Mouse (Mus musculus): ENCODE measurements around the gene Rasl11a. TPM values are rescaled to one million over a fixed set of nuclear protein-coding genes. Genes with fewer than 3 reads are reported as not detected.

The Rasl11a gene
- polyA plus RNA-seq (2016; fragmentation: Nextera tagmentation; extraction: Ambion mirVana), result 37.4 and 39.5 TPM in 2 replicates

DNA sequence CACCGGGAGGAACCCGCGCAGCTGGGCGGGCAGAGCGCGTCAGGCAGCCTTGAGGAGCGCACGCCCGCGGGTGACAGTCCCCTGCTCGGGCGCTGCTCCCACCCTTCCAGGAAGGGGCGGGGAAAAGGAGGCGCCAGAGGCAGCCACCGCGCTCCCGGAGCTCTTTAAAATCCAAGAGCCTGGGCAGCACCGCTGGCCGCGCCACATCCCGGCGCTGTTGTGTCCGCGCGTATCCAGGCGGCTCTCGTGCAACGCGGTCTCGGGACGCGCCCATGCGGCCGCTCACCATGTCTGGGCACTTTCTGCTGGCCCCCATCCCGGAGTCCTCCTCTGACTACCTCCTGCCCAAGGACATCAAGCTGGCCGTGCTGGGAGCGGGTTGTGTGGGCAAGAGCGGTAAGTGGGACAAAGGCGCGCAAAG lies at the start of gene Rasl11a:
Gene Rasl11a (plus strand): TSS at position 127 of the 421 bp plus-strand sequence.
- peak within 1 kb of the TSS; percentile 94 for H3K27ac ChIP-seq
- peak; percentile 86 for DNase-seq (ENCODE audit: extremely low spot score, low spot score)
- H3K27me3 ChIP-seq (ENCODE audit: poor library complexity, severe bottlenecking), result no peaks in the 10 kb centered on the region
- WGBS, result under 1% methylated on average over 40 of the region's 40 CpGs
- H3K4me3 ChIP-seq, result peak within 1 kb of the TSS; percentile 86
- peaks cover 28% of the 10 kb centered on the region for H3K36me3 ChIP-seq (replicated peaks)
- H3K9me3 ChIP-seq, result no peaks in the 10 kb centered on the region
- peaks cover 27% of the 10 kb centered on the region for H3K4me1 ChIP-seq

DNA sequence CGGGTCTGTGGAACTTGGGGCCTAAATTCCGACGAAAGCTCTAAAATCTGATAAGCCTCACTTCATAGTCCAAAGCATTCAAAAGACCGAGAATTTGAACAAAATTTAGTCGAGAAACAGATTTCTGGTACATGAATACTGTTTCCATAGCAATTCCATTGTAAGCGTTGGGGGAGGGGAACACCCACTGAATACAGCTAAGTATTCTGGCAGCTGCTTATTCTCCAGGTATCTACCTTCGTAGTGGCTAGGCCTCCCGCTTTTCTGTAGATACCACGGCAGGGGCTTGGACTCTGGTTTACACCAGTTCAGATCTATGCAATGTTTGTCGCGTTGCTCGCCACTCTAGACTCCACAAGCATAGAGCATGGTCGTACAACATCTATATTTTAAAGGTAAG lies 49.1 kb upstream of the Rasl11a start:
- no peak overlapping the region for H3K4me3 ChIP-seq
- no peak for DNase-seq (ENCODE audit: extremely low spot score, low spot score)
- H3K36me3 ChIP-seq (replicated peaks), result no peaks in the 10 kb centered on the region
- H3K27me3 ChIP-seq (ENCODE audit: poor library complexity, severe bottlenecking), result no peaks in the 10 kb centered on the region
- H3K4me1 ChIP-seq, result peaks cover 37% of the 10 kb centered on the region
- no peaks in the 10 kb centered on the region for H3K9me3 ChIP-seq
- H3K27ac ChIP-seq, result no peak overlapping the region
- WGBS, result 72% methylated on average over 13 of the region's 13 CpGs

- H3K4me1 ChIP-seq, result peaks cover 16% of the 10 kb centered on the region
- no peaks in the 10 kb centered on the region for H3K36me3 ChIP-seq (replicated peaks)
- no peak for DNase-seq (ENCODE audit: extremely low spot score, low spot score)
- H3K27me3 ChIP-seq (ENCODE audit: poor library complexity, severe bottlenecking), result no peaks in the 10 kb centered on the region
- peaks cover 12% of the 10 kb centered on the region; the same call in 1 of the 2 replicates for H3K9me3 ChIP-seq
- 76% methylated on average over 9 of the region's 9 CpGs for WGBS
- no peak overlapping the region for H3K27ac ChIP-seq
- H3K4me3 ChIP-seq, result no peak overlapping the region
Observed at GRCm38 (mm10) chr5:146798031-146798430, 46.8 kb upstream of the Rasl11a start.

- WGBS, result 86% methylated on average over 8 of the region's 8 CpGs
- H3K27ac ChIP-seq, result no peak overlapping the region
- no peaks in the 10 kb centered on the region for H3K27me3 ChIP-seq (ENCODE audit: poor library complexity, severe bottlenecking)
- DNase-seq (ENCODE audit: extremely low spot score, low spot score), result no peak
- no peak overlapping the region for H3K4me3 ChIP-seq
- H3K4me1 ChIP-seq, result no peaks in the 10 kb centered on the region
- peaks cover 12% of the 10 kb centered on the region; the same call in 1 of the 2 replicates for H3K9me3 ChIP-seq
- no peaks in the 10 kb centered on the region for H3K36me3 ChIP-seq (replicated peaks)
Observed at GRCm38 (mm10) chr5:146806004-146806430, 38.9 kb upstream of the Rasl11a start.

GRCm38 (mm10) chr5:146809951-146810350 lies 34.9 kb upstream of the Rasl11a start:
- H3K9me3 ChIP-seq, result no peaks in the 10 kb centered on the region
- no peak for DNase-seq (ENCODE audit: extremely low spot score, low spot score)
- no peak overlapping the region for H3K27ac ChIP-seq
- H3K4me3 ChIP-seq, result no peak overlapping the region
- H3K36me3 ChIP-seq (replicated peaks), result no peaks in the 10 kb centered on the region
- WGBS, result 80% methylated on average over 5 of the region's 5 CpGs
- no peaks in the 10 kb centered on the region for H3K4me1 ChIP-seq
- H3K27me3 ChIP-seq (ENCODE audit: poor library complexity, severe bottlenecking), result no peaks in the 10 kb centered on the region

DNA sequence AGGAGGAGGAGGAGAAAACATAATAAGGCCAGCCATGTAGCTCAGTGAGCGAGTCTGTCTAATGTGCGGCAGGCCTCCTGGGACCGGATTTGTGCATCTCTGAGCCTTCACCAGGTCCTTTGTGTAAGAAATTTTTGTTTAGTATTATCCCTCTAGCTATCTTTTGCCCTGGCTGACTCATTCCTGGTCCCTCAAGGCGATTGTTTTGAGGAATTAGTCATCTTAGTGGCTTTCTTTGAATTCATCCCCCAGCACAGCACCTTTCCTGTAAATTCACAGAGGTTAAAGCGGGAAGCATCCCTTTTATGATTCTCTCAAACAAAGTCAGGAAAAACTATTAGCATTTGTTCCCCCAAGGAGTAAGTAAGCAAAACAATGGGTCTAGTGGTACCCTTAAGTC lies 32.0 kb upstream of the Rasl11a start:
- Histone ChIP-seq H3K27me3 (ENCODE audit: poor library complexity, severe bottlenecking) (no peaks in the 10 kb centered on the region), H3K27ac (no peak overlapping the region), H3K4me3 (no peak overlapping the region), H3K4me1 (no peaks in the 10 kb centered on the region), H3K9me3 (no peaks in the 10 kb centered on the region), H3K36me3 (replicated peaks) (no peaks in the 10 kb centered on the region)
- no peak for DNase-seq (ENCODE audit: extremely low spot score, low spot score)
- WGBS, result 90% methylated on average over 5 of the region's 5 CpGs

DNA sequence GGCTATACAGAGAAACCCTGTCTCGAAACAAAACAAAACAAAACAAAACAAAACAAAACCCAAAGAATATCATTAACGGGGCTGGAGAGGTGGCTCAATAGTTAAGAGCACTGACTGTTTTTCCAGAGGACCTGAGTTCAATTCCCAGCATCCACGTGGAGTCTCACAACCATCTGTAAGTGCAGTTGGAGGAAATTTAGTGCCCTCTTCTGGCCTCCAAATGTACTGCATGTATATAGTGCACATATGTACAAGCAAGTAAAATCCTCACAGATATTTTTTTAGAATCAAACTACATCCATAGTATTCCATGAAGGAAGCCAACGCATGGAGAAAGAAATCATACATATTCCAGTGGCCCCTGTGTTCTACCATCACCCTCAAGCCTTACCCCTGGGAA lies 31.4 kb upstream of the Rasl11a start:
- Histone ChIP-seq H3K9me3 (no peaks in the 10 kb centered on the region), H3K27me3 (ENCODE audit: poor library complexity, severe bottlenecking) (no peaks in the 10 kb centered on the region), H3K4me1 (no peaks in the 10 kb centered on the region), H3K4me3 (no peak overlapping the region), H3K36me3 (replicated peaks) (no peaks in the 10 kb centered on the region), H3K27ac (no peak overlapping the region)
- DNase-seq (ENCODE audit: extremely low spot score, low spot score), result no peak
- 90% methylated on average over 4 of the region's 4 CpGs for WGBS

GRCm38 (mm10) chr5:146815394-146815793 lies 29.5 kb upstream of the Rasl11a start:
- no peak for DNase-seq (ENCODE audit: extremely low spot score, low spot score)
- Histone ChIP-seq H3K4me3 (no peak overlapping the region), H3K4me1 (no peaks in the 10 kb centered on the region), H3K36me3 (replicated peaks) (no peaks in the 10 kb centered on the region), H3K27ac (no peak overlapping the region), H3K27me3 (ENCODE audit: poor library complexity, severe bottlenecking) (no peaks in the 10 kb centered on the region), H3K9me3 (no peaks in the 10 kb centered on the region)
- 93% methylated on average over 4 of the region's 4 CpGs for WGBS

DNA sequence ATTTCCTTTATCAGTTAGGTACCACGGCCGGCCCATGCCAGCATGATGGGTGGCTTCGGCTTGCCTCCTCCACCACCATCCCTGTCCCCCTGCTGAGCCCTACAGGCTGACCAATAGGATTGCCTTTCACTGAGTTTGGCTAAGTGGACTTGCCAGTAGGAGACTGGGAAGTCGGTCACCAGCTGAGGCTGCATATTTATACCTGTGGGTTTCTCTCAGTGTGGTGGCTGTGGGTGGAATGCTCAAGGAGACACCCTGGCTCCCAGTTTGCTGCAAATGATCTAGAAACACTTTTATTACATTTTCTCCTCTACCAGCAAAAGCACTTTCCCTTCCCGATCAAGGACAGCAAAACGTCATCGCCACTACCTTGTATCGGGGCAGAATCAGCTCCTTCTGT lies 27.3 kb upstream of the Rasl11a start:
- Histone ChIP-seq H3K36me3 (replicated peaks) (no peaks in the 10 kb centered on the region), H3K9me3 (no peaks in the 10 kb centered on the region), H3K27ac (no peak overlapping the region), H3K4me3 (no peak overlapping the region), H3K27me3 (ENCODE audit: poor library complexity, severe bottlenecking) (no peaks in the 10 kb centered on the region), H3K4me1 (no peaks in the 10 kb centered on the region)
- WGBS, result 87% methylated on average over 8 of the region's 8 CpGs
- no peak for DNase-seq (ENCODE audit: extremely low spot score, low spot score)

- H3K27me3 ChIP-seq (ENCODE audit: poor library complexity, severe bottlenecking), result no peaks in the 10 kb centered on the region
- H3K4me1 ChIP-seq, result no peaks in the 10 kb centered on the region
- WGBS, result 90% methylated on average over 8 of the region's 8 CpGs
- H3K27ac ChIP-seq, result no peak overlapping the region
- H3K9me3 ChIP-seq, result no peaks in the 10 kb centered on the region
- DNase-seq (ENCODE audit: extremely low spot score, low spot score), result no peak
- no peak overlapping the region for H3K4me3 ChIP-seq
- no peaks in the 10 kb centered on the region for H3K36me3 ChIP-seq (replicated peaks)
Observed at GRCm38 (mm10) chr5:146818906-146819623, 25.8 kb upstream of the Rasl11a start.

DNA sequence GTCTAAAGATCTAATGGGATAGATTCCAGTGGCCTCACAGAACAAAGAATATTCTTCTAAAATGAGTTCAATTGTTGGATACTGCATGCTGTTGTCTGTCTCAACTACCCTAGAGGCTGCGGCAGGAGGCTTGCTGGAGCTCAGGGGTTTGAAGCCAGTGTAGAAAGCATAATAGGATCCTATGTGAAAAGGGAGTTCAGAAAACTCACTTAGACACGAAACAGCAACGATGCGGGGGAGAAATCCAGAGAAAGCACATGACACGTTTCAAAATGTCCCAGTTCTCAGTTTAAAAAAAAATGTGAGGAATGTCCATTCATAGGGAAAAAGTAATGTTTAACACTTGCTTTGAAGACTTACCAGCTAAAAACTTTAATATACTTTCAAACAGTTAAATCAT lies 21.9 kb upstream of the Rasl11a start:
- DNase-seq (ENCODE audit: extremely low spot score, low spot score), result no peak
- H3K4me3 ChIP-seq, result no peak overlapping the region
- H3K36me3 ChIP-seq (replicated peaks), result no peaks in the 10 kb centered on the region
- H3K27ac ChIP-seq, result no peak overlapping the region
- H3K4me1 ChIP-seq, result peaks cover 7% of the 10 kb centered on the region
- no peaks in the 10 kb centered on the region for H3K9me3 ChIP-seq
- 91% methylated on average over 5 of the region's 5 CpGs for WGBS
- no peaks in the 10 kb centered on the region for H3K27me3 ChIP-seq (ENCODE audit: poor library complexity, severe bottlenecking)

GRCm38 (mm10) chr5:146829528-146829927 lies 15.3 kb upstream of the Rasl11a start:
- WGBS, result 57% methylated on average over 8 of the region's 8 CpGs

GRCm38 (mm10) chr5:146832435-146832768 lies 12.5 kb upstream of the Rasl11a start:
- H3K27ac ChIP-seq, result peak overlapping the region; percentile 100
- peaks cover 24% of the 10 kb centered on the region for H3K4me1 ChIP-seq
- no peaks in the 10 kb centered on the region for H3K27me3 ChIP-seq (ENCODE audit: poor library complexity, severe bottlenecking)
- no peak for DNase-seq (ENCODE audit: extremely low spot score, low spot score)
- peak overlapping the region; percentile 87 for H3K4me3 ChIP-seq
- H3K36me3 ChIP-seq (replicated peaks), result peaks cover 37% of the 10 kb centered on the region
- WGBS, result 56% methylated on average over 7 of the region's 7 CpGs
- no peaks in the 10 kb centered on the region for H3K9me3 ChIP-seq

More at GRCm38 (mm10) chr5:146829528-146829927, 15.3 kb upstream of the Rasl11a start:
- Histone ChIP-seq H3K4me3 (no peak overlapping the region), H3K36me3 (replicated peaks) (peaks cover 8% of the 10 kb centered on the region), H3K9me3 (no peaks in the 10 kb centered on the region), H3K27ac (no peak overlapping the region), H3K27me3 (ENCODE audit: poor library complexity, severe bottlenecking) (no peaks in the 10 kb centered on the region), H3K4me1 (peaks cover 20% of the 10 kb centered on the region)
- no peak for DNase-seq (ENCODE audit: extremely low spot score, low spot score)

All from forebrain, embryonic 10.5 days (tissue).